Mouse (Mus musculus): ENCODE measurements at regions not wholly inside any gene's neighbourhood (a gene's known extent, or its start where the extent isn't known, plus 50 kb on each side); places are given as distances from the start of the nearest gene placed in this dataset.
"Not testable (repeated sequence)": the region's sequence is repeated elsewhere in the genome, so short reads cannot be mapped to it uniquely, and the experiment has no call there.

DNA sequence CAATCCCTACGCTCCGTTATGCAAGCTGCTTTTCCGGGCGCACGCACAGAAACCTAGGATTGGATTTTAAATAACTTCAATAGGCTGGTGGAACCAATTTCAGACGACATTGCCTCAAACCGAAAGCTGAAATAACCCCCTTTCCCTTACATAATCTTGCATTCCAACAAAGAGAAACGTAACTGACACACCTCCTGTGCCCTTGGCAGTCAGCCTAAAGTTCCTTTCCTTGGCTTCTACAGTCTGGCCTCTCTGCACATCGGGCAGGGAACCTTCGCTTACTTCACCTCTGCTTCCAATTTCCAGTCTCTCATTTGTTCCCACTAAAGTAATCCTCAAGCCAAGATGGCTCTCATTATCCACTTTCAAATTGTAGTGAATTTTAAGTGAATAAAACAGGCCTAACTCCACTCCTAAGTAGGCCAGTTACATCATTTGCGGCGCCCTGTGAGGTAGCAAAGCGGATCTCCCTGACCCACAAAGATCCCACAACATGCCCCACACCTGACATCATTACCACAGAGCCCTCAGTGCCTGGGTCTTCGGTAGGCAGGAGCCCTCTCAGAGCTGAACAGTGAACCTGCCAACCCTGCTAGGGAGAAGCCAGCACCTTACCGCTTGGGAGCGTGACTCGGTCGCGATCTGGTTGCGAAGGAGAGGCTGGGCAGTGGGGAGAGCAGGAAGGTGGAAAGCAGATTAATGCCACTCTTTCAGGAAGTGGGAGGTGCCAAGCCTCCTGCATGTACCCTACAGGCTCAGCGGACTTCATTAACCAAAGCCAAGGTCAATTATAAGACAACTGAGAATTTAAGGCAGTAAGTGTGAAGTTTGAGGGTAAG, 279.0 kb upstream of the Arglu1 start:
- Histone ChIP-seq H3K27ac (replicated peaks; ENCODE audit: low read depth, low read length) (no peak overlapping the region), H3K9me3 (ENCODE audit: control insufficient read depth, low read length) (no peaks in the 10 kb centered on the region), H3K36me3 (ENCODE audit: control insufficient read depth, insufficient read depth, low read length) (no peaks in the 10 kb centered on the region), H3K4me2 (ENCODE audit: low read depth, severe bottlenecking) (no peak overlapping the region), H3K4me3 (ENCODE audit: low read depth, low read length) (no peak overlapping the region), H3K4me1 (ENCODE audit: control insufficient read depth, insufficient read depth, low read length) (no peaks in the 10 kb centered on the region), H3K27me3 (ENCODE audit: control insufficient read depth, insufficient read depth, low read length) (no peaks in the 10 kb centered on the region), H3K9ac (ENCODE audit: low read length) (no peak overlapping the region)
- ATAC-seq (ENCODE audit: insufficient number of reproducible peaks, low FRiP score, low TSS enrichment, low read depth) (no peak), DNase-seq (ENCODE audit: low spot score) (no peak)
- WGBS, result 84% methylated on average over 21 of the region's 21 CpGs

DNA sequence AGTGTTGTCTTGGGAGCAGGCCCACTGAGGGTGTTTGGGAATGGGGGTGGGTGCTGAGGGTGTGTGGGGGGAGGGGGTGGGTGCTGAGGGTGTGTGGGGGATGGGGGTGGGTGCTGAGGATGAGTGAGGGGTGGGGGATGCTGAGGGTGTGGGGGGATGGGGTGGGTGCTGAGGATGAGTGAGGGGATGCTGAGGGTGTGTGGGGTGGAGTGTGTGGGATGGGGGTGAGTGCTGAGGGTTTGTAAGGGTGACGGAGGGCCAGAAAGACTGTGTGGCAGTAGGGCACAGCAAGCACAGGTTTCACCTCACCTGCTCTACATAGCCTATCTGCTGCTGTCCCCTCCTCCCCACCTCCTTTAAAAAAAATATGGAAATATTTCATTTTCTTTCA, 276.3 kb upstream of the Arglu1 start:
- 85% methylated on average over 1 of the region's 1 CpGs for WGBS
- Histone ChIP-seq H3K9me3 (ENCODE audit: control insufficient read depth, low read length) (no peaks in the 10 kb centered on the region), H3K9ac (ENCODE audit: low read length) (no peak overlapping the region), H3K36me3 (ENCODE audit: control insufficient read depth, insufficient read depth, low read length) (no peaks in the 10 kb centered on the region), H3K4me1 (ENCODE audit: control insufficient read depth, insufficient read depth, low read length) (no peaks in the 10 kb centered on the region), H3K27me3 (ENCODE audit: control insufficient read depth, insufficient read depth, low read length) (no peaks in the 10 kb centered on the region), H3K4me2 (ENCODE audit: low read depth, severe bottlenecking) (no peak overlapping the region), H3K27ac (replicated peaks; ENCODE audit: low read depth, low read length) (no peak overlapping the region), H3K4me3 (ENCODE audit: low read depth, low read length) (no peak overlapping the region)
- ATAC-seq (ENCODE audit: insufficient number of reproducible peaks, low FRiP score, low TSS enrichment, low read depth), result no peak
- DNase-seq (ENCODE audit: low spot score), result no peak

DNA sequence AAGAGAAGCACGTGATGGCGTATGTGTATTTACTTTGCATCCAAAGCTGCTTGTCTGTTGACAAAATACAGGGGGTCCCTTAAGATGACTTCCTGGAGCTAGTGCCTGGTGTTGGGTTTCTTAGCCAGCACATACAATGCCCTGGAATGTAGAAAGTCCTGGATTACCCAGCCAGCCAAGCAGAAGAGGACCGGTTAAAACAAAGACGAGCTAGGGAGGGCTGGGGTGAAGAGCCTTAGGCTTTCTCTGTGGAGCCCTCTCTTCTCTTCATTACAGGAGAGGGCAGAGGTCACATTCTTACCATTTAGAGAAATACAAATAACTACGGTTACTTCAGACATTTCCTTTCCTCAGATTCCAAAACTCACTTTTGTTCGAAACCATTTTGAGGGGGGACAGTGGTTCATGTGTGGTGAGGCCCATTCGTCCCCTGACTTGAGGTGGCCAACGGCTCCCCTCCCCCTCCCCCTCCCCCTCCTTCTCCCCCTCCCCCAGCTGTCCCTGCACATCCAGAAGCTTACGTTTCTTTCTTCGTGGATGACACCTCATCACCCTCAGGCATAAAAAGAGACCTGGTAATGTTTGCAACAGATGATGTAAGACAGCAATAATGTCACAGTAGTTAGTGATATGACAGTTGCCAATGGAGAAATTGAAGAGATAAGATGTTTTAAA, 275.8 kb upstream of the Arglu1 start:
- Histone ChIP-seq H3K27me3 (ENCODE audit: control insufficient read depth, insufficient read depth, low read length) (no peaks in the 10 kb centered on the region), H3K4me1 (ENCODE audit: control insufficient read depth, insufficient read depth, low read length) (no peaks in the 10 kb centered on the region), H3K4me3 (ENCODE audit: low read depth, low read length) (no peak overlapping the region), H3K4me2 (ENCODE audit: low read depth, severe bottlenecking) (no peak overlapping the region), H3K27ac (replicated peaks; ENCODE audit: low read depth, low read length) (no peak overlapping the region), H3K9ac (ENCODE audit: low read length) (no peak overlapping the region), H3K36me3 (ENCODE audit: control insufficient read depth, insufficient read depth, low read length) (no peaks in the 10 kb centered on the region), H3K9me3 (ENCODE audit: control insufficient read depth, low read length) (no peaks in the 10 kb centered on the region)
- DNase-seq (ENCODE audit: low spot score) (no peak), ATAC-seq (ENCODE audit: insufficient number of reproducible peaks, low FRiP score, low TSS enrichment, low read depth) (no peak)
- WGBS, result 52% methylated on average over 10 of the region's 10 CpGs

DNA sequence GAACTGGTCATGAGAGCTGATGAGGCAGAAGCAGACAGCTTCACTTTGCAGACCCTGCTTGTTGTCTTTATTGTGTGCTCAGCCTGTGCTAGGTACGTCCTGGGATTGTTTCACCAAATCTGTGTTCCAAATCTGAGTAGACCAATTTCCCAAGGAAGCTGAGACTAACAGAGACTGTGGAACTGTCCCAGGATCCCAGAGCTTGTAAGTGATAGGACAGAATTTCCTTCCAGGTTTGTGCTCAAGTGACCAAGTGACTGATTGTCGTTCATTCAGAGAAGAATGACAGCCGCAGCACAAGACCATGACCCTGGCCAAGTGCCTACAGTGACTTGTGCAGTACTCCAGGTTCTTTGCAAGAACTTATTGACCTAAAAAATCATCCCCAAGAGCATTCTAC, 269.9 kb upstream of the Arglu1 start:
- H3K36me3 ChIP-seq (ENCODE audit: control insufficient read depth, insufficient read depth, low read length), result no peaks in the 10 kb centered on the region
- DNase-seq (ENCODE audit: low spot score) (no peak), ATAC-seq (ENCODE audit: insufficient number of reproducible peaks, low FRiP score, low TSS enrichment, low read depth) (no peak)
- no peak overlapping the region for H3K4me3 ChIP-seq (ENCODE audit: low read depth, low read length)
- no peak overlapping the region for H3K9ac ChIP-seq (ENCODE audit: low read length)
- no peak overlapping the region for H3K27ac ChIP-seq (replicated peaks; ENCODE audit: low read depth, low read length)
- H3K27me3 ChIP-seq (ENCODE audit: control insufficient read depth, insufficient read depth, low read length), result no peaks in the 10 kb centered on the region
- no peak overlapping the region for H3K4me2 ChIP-seq (ENCODE audit: low read depth, severe bottlenecking)
- H3K9me3 ChIP-seq (ENCODE audit: control insufficient read depth, low read length), result no peaks in the 10 kb centered on the region
- 92% methylated on average over 3 of the region's 3 CpGs for WGBS
- no peaks in the 10 kb centered on the region for H3K4me1 ChIP-seq (ENCODE audit: control insufficient read depth, insufficient read depth, low read length)

DNA sequence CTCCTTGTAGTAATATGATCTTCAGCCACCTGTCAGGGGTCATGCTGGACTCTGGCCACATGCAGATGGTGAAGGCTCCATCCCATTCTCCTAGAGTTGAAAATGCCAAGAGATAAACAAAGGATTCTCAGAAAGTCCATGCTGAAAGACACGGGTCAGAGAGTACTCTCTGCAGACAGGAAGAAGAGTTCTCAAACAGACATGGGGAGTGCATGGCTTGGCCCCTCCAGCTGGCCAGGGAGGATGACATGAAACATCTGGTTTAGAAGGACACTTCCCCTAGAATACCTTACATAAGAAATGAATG, 269.4 kb upstream of the Arglu1 start:
- DNase-seq (ENCODE audit: low spot score) (no peak), ATAC-seq (ENCODE audit: insufficient number of reproducible peaks, low FRiP score, low TSS enrichment, low read depth) (no peak)
- Histone ChIP-seq H3K9ac (ENCODE audit: low read length) (no peak overlapping the region), H3K4me1 (ENCODE audit: control insufficient read depth, insufficient read depth, low read length) (no peaks in the 10 kb centered on the region), H3K27ac (replicated peaks; ENCODE audit: low read depth, low read length) (no peak overlapping the region), H3K4me2 (ENCODE audit: low read depth, severe bottlenecking) (no peak overlapping the region), H3K4me3 (ENCODE audit: low read depth, low read length) (no peak overlapping the region), H3K36me3 (ENCODE audit: control insufficient read depth, insufficient read depth, low read length) (no peaks in the 10 kb centered on the region), H3K9me3 (ENCODE audit: control insufficient read depth, low read length) (no peaks in the 10 kb centered on the region), H3K27me3 (ENCODE audit: control insufficient read depth, insufficient read depth, low read length) (no peaks in the 10 kb centered on the region)
- WGBS, result 59% methylated on average over 1 of the region's 1 CpGs

DNA sequence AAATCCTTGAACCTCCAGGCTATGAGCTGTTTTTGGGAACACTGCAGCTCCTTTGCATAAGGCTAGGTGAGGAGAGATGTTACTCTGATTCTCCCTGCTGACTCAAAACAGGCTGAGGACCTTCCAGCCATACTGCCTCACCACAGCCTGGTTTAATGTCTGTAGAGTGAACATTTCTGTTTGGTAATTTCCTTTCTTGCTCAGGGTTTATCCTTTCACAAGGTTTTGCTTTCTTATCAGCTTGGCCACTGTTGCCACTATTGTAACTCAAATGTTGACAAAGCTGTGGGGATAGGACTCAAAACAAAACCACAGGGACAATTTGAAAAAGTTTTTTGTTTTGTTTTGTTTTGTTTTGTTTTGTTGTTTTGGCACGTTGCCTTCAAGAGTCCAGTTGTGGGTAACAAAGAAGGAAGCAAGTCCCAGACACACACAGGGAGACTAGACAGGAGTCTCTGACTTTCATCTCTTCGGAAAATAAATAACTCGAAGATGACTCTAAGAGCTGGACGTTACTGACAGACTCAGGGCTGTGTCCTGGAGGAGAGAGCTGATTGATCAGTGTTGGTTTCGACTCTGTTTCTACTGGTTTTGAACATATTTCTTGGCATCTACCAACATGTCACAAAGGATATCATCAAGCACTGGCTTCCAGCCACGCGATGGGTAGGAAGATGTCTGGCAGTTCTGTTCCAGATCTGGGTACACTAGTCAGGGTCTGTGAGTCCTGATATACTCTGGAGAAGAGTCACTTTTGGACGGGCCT, 268.9 kb upstream of the Arglu1 start:
- ATAC-seq (ENCODE audit: insufficient number of reproducible peaks, low FRiP score, low TSS enrichment, low read depth) (no peak), DNase-seq (ENCODE audit: low spot score) (no peak)
- H3K27me3 ChIP-seq (ENCODE audit: control insufficient read depth, insufficient read depth, low read length), result no peaks in the 10 kb centered on the region
- 83% methylated on average over 8 of the region's 8 CpGs for WGBS
- H3K36me3 ChIP-seq (ENCODE audit: control insufficient read depth, insufficient read depth, low read length), result no peaks in the 10 kb centered on the region
- H3K9ac ChIP-seq (ENCODE audit: low read length), result no peak overlapping the region
- no peak overlapping the region for H3K4me3 ChIP-seq (ENCODE audit: low read depth, low read length)
- H3K4me1 ChIP-seq (ENCODE audit: control insufficient read depth, insufficient read depth, low read length), result no peaks in the 10 kb centered on the region
- H3K4me2 ChIP-seq (ENCODE audit: low read depth, severe bottlenecking), result no peak overlapping the region
- no peak overlapping the region for H3K27ac ChIP-seq (replicated peaks; ENCODE audit: low read depth, low read length)
- no peaks in the 10 kb centered on the region for H3K9me3 ChIP-seq (ENCODE audit: control insufficient read depth, low read length)

DNA sequence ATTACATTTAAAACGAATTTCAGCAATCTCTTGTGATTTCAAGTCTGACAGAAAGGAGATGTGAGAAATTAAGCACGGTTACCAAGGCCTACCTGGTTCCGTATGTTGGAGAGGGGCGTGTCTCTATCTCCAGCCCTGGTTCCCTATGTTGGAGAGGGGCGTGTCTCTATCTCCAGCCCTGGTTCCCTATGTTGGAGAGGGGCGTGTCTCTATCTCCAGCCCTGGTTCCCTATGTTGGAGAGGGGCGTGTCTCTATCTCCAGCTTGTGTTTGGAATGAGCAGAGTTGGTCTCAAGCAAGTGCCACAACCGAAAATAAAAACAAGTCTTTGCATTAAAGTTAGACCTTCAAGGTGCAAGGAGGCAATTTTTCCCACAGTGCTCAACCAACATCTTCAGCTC, 267.8 kb upstream of the Arglu1 start:
- H3K4me2 ChIP-seq (ENCODE audit: low read depth, severe bottlenecking); H3K27ac ChIP-seq (replicated peaks; ENCODE audit: low read depth, low read length); H3K36me3 ChIP-seq (ENCODE audit: control insufficient read depth, insufficient read depth, low read length); DNase-seq (ENCODE audit: low spot score); H3K4me1 ChIP-seq (ENCODE audit: control insufficient read depth, insufficient read depth, low read length); H3K9me3 ChIP-seq (ENCODE audit: control insufficient read depth, low read length); H3K27me3 ChIP-seq (ENCODE audit: control insufficient read depth, insufficient read depth, low read length); ATAC-seq (ENCODE audit: insufficient number of reproducible peaks, low FRiP score, low TSS enrichment, low read depth); H3K4me3 ChIP-seq (ENCODE audit: low read depth, low read length); H3K9ac ChIP-seq (ENCODE audit: low read length): not testable (repeated sequence)
- WGBS, result 78% methylated on average over 8 of the region's 8 CpGs

DNA sequence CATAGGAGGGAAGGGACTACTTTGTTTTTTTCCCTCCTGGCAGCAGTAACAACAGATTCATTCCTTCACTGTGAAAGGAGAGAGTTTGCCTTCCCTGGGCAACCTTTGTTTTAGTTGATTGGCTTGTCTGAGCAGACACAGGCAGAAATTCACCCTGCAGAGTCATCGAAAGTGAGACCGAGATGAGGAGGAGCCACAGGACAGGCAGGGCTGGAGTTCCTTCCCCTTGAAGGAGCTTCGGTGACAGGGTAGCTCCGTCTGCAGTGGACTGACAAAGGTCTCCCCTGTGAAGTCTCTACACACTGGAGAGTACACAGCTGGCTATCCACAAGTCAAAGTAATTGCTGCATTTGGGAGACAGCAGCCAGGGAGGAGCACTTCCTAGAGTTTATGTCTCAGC, 261.9 kb upstream of the Arglu1 start:
- no peaks in the 10 kb centered on the region for H3K9me3 ChIP-seq (ENCODE audit: control insufficient read depth, low read length)
- H3K4me1 ChIP-seq (ENCODE audit: control insufficient read depth, insufficient read depth, low read length), result no peaks in the 10 kb centered on the region
- 43% methylated on average over 4 of the region's 4 CpGs for WGBS
- no peak overlapping the region for H3K4me3 ChIP-seq (ENCODE audit: low read depth, low read length)
- H3K9ac ChIP-seq (ENCODE audit: low read length), result no peak overlapping the region
- no peak overlapping the region for H3K4me2 ChIP-seq (ENCODE audit: low read depth, severe bottlenecking)
- no peaks in the 10 kb centered on the region for H3K27me3 ChIP-seq (ENCODE audit: control insufficient read depth, insufficient read depth, low read length)
- H3K27ac ChIP-seq (replicated peaks; ENCODE audit: low read depth, low read length), result no peak overlapping the region
- ATAC-seq (ENCODE audit: insufficient number of reproducible peaks, low FRiP score, low TSS enrichment, low read depth) (no peak), DNase-seq (ENCODE audit: low spot score) (no peak)
- no peaks in the 10 kb centered on the region for H3K36me3 ChIP-seq (ENCODE audit: control insufficient read depth, insufficient read depth, low read length)
